Mouse (Mus musculus) heart, adult 2 months (tissue): ENCODE data around the gene Pnpo. TPM values are rescaled to one million over a fixed set of nuclear protein-coding genes. Genes with fewer than 3 reads are reported as not detected.
A peak's percentile ranks its signal among the peaks of the same experiment; 100 is the strongest.

Experiments used
- DNase-seq, 2 experiments: peaks; one replicate each; pipeline ENCODE4 v3.0.0; 2021
- H3K27ac ChIP-seq: fragments of 200-600 bp; 2 replicates; pipeline ENCODE4 v1.8.1; 2022
- H3K27me3 ChIP-seq: fragments of 200-500 bp; 2 replicates; pipeline ENCODE4 v1.6.1; 2012; ENCODE audit warnings: mild to moderate bottlenecking, low read length, inconsistent platforms, mixed read lengths; ENCODE audit not compliant: control insufficient read depth, insufficient read depth
- H3K36me3 ChIP-seq: fragments of 200-500 bp; 2 replicates; pipeline ENCODE4 v1.6.1; 2012; ENCODE audit warnings: low read length, inconsistent platforms; ENCODE audit not compliant: control insufficient read depth, insufficient read depth
- H3K4me1 ChIP-seq: fragments of 200-500 bp; 2 replicates; pipeline ENCODE4 v1.6.1; 2011; ENCODE audit warnings: low read length; ENCODE audit not compliant: control insufficient read depth, insufficient read depth
- H3K4me3 ChIP-seq: fragments of 200-600 bp; 2 replicates; pipeline ENCODE4 v1.8.1; 2022
- H3K79me2 ChIP-seq: fragments of 200-500 bp; replicated peaks from 2 replicates; pipeline ENCODE4 v1.6.1; 2012; ENCODE audit warnings: mild to moderate bottlenecking, inconsistent platforms, low read length, moderate library complexity, mixed read lengths; ENCODE audit not compliant: control insufficient read depth, insufficient read depth
- H3K9ac ChIP-seq: fragments of 200-500 bp; 2 replicates; pipeline ENCODE4 v1.6.1; 2012; ENCODE audit warnings: low read depth, mild to moderate bottlenecking, control low read depth, inconsistent platforms, low read length, mixed read lengths
- CTCF ChIP-seq: fragments of 200-600 bp; IDR thresholded peaks from 2 replicates; pipeline ENCODE4 v1.8.1; 2022; ENCODE audit warnings: antibody characterized with exemption, mild to moderate bottlenecking, moderate library complexity
- EP300 ChIP-seq: fragments of 200-500 bp; IDR thresholded peaks from 2 replicates; pipeline ENCODE4 v1.6.1; 2011; ENCODE audit warnings: low read depth, low read length, control low read depth; ENCODE audit not compliant: insufficient read depth
- POLR2A ChIP-seq: fragments of 200-500 bp; IDR thresholded peaks from 2 replicates; pipeline ENCODE4 v1.6.1; 2011; ENCODE audit warnings: mild to moderate bottlenecking, low read depth, low read length, control low read depth; ENCODE audit not compliant: insufficient read depth
- WGBS: fragments of 180-500 bp; shearing (Covaris S2); methylation state at CpG from one replicate; pipeline ENCODE4 v1.1.7; 2018; 5-methylcytosine and 5-hydroxymethylcytosine counted together
- intact Hi-C: fragments of 180-260 bp; cut with DNase I; formaldehyde crosslinking; loops from one replicate; pipeline ENCODE4 v1.15.1; 2025
- polyA plus RNA-seq: library from polyadenylated mRNA; depleted of rRNA; stranded (reverse); fragments of >200 nt; gene quantifications from 2 replicates; pipeline ENCODE4 v1.2.3, GENCODE M21; 2012
- total RNA-seq, 2 experiments: library from RNA; stranded (reverse); gene quantifications; 2 replicates each; pipeline ENCODE4 v1.2.3; 2021

Pnpo gene
- total and polyA plus RNA-seq, 3 experiments: 12.9 to 22.0 (median 13.0) TPM

- H3K4me3 ChIP-seq: no peak overlapping the region
- H3K27me3 ChIP-seq: peaks cover 3% of the 10 kb centered on the region; the same call in 1 of the 2 replicates
- 81% methylated on average over 12 of the region's 12 CpGs for WGBS
- intact Hi-C loops: no loop called here
- no peak overlapping the region for H3K9ac ChIP-seq
- no peaks in the 10 kb centered on the region for H3K36me3 ChIP-seq
- no peak for DNase-seq
- TF ChIP-seq EP300 (no peak), CTCF (no peak), POLR2A (no peak)
- no peaks in the 10 kb centered on the region for H3K79me2 ChIP-seq
- no peaks in the 10 kb centered on the region for H3K4me1 ChIP-seq
- H3K27ac ChIP-seq: no peak overlapping the region
Observed at GRCm38 (mm10) chr11:96925469-96926148, 18.2 kb downstream of the Pnpo start.

DNA sequence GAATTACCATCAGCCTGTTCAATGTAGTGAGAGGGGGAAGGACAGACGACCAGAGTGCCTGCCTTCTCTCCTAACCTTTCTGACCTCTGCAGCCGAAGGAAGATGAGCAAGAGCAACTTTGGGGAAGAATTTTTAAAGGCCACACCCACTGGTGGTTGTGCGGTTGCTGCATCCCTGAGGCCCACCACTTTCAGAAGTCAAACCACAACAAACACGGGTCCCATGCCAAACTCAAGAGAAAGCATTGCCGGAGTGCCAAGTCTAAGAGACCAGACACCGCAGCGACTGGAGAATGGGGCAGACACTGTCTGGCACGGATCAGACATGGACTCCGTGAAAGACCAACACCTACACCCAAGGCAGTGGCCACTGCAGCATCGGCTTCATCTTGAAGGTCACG, 18.9 kb downstream of the Pnpo start:
- WGBS: 76% methylated on average over 11 of the region's 11 CpGs
- intact Hi-C loops: no loop called here
- H3K27me3 ChIP-seq: peaks cover 3% of the 10 kb centered on the region; the same call in 1 of the 2 replicates
- no peak overlapping the region for H3K27ac ChIP-seq
- no peak for TF ChIP-seq EP300
- TF ChIP-seq POLR2A: no peak
- no peak for TF ChIP-seq CTCF
- no peaks in the 10 kb centered on the region for H3K36me3 ChIP-seq
- no peaks in the 10 kb centered on the region for H3K4me1 ChIP-seq
- no peak overlapping the region for H3K9ac ChIP-seq
- no peak overlapping the region for H3K4me3 ChIP-seq
- no peak for DNase-seq
- H3K79me2 ChIP-seq: no peaks in the 10 kb centered on the region

GRCm38 (mm10) chr11:96919003-96919402, 24.8 kb downstream of the Pnpo start:
- H3K4me1 ChIP-seq: no peaks in the 10 kb centered on the region
- no peak for TF ChIP-seq POLR2A
- no peak for TF ChIP-seq EP300
- no peak for TF ChIP-seq CTCF
- no peak overlapping the region for H3K27ac ChIP-seq
- no peaks in the 10 kb centered on the region for H3K27me3 ChIP-seq
- H3K36me3 ChIP-seq: no peaks in the 10 kb centered on the region
- H3K9ac ChIP-seq: no peak overlapping the region
- no peak for DNase-seq
- intact Hi-C loops: loop anchor here (5.0 kb wide), 1 partner anchor 63 kb away; the partner anchor contains the start of gene Sp2
- no peaks in the 10 kb centered on the region for H3K79me2 ChIP-seq
- no peak overlapping the region for H3K4me3 ChIP-seq
- WGBS: 42% methylated on average over 6 of the region's 6 CpGs

GRCm38 (mm10) chr11:96917415-96917814, 26.4 kb downstream of the Pnpo start:
- H3K27ac ChIP-seq: no peak overlapping the region

GRCm38 (mm10) chr11:96916885-96917396, 26.8 kb downstream of the Pnpo start:
- Histone ChIP-seq H3K4me3 (peak overlapping the region; percentile 74), H3K36me3 (no peaks in the 10 kb centered on the region), H3K79me2 (no peaks in the 10 kb centered on the region), H3K9ac (peak overlapping the region; percentile 46), H3K27ac (peak overlapping the region; percentile 77), H3K27me3 (no peaks in the 10 kb centered on the region), H3K4me1 (no peaks in the 10 kb centered on the region)
- no peak for TF ChIP-seq CTCF
- TF ChIP-seq EP300: no peak
- TF ChIP-seq POLR2A: no peak
- intact Hi-C loops: loop anchor here (1.0 to 5.0 kb wide), 3 partner anchors 46 to 108 kb away; partner anchors contain the start of gene Sp2
- 20% methylated on average over 13 of the region's 13 CpGs for WGBS
- DNase-seq: no peak

More at GRCm38 (mm10) chr11:96917415-96917814, 26.4 kb downstream of the Pnpo start:
- Histone ChIP-seq H3K36me3 (no peaks in the 10 kb centered on the region), H3K4me1 (no peaks in the 10 kb centered on the region), H3K4me3 (no peak overlapping the region), H3K79me2 (no peaks in the 10 kb centered on the region), H3K27me3 (no peaks in the 10 kb centered on the region), H3K9ac (no peak overlapping the region)
- WGBS: 91% methylated on average over 6 of the region's 6 CpGs
- intact Hi-C loops: loop anchor here (1.0 to 5.0 kb wide), 3 partner anchors 46 to 107 kb away; partner anchors contain the start of gene Sp2
- DNase-seq: no peak
- TF ChIP-seq POLR2A (no peak), CTCF (no peak), EP300 (no peak)
